Mouse (Mus musculus): Measurements from ENCODE around the gene Cerk.
"Not testable (repeated sequence)": the region's sequence is repeated elsewhere in the genome, so short reads cannot be mapped to it uniquely, and the experiment has no call there.

Cerk gene

DNA sequence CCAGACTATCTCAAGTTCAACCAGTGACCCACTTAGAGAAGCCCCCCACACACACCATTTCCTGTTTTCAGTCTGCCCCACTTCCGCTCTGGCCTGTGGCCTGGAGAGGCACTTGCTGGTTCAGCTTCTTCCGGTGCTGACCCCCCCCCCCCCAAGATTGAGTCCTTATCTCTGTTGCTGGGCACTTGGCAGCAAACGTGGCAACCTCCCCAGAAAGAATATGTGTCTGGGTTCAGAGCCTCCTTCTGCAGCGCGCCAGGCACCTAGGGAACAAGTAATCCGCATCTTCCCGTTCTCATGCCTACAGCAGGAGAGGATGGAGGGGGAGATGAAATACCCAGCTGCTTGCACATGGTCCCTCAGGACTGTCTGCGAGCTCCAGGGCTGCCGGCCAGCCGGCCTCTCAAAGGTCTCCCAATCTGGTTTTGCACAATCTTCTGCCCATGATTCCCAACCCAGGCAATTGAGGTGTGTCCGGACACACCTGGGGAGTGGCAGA is 4.0 kb downstream of the Cerk start:
- no peak for DNase-seq (ENCODE audit: low spot score in 2 of 2)

DNA sequence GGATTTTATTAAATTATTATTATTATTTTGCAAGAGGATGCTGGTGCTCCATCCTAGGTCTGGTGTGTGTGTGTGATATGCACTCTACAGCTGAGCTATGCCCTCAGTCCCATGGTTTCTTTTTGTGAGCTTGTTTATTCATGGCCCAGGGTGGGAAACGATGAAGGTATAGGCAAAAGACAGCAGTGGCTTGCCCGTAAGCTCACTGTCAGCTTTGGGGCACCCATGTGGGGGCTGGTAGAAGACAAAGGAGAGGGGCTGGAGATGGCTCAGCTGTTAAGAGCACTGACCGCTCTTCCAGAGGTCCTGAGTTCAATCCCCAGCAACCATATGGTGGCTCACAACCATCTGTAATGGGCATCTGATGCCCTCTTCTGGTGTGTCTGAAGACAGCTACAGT is 4.6 kb downstream of the Cerk start:
- not testable (repeated sequence) for DNase-seq (ENCODE audit: low spot score in 2 of 2)

DNA sequence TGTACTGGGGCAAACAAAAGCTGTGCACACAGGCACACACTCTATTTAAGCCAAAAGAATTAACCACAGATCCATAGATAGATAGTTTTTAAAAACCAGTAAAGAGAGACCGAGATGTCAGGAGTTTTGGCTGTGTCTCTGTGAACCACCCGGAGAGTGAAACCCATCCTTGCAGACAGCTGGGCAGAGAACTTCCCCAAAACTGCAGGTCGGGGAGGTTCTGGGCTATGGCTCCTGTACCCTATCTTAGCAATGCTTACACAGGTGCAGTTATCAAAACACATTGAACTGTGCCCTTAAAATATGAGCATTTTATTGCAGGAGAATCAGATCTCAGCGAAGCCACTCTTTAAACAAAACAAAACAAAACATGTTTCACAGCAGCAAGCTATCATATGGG is 5.5 kb downstream of the Cerk start:
- DNase-seq (ENCODE audit: low spot score in 2 of 2) = no peak

DNA sequence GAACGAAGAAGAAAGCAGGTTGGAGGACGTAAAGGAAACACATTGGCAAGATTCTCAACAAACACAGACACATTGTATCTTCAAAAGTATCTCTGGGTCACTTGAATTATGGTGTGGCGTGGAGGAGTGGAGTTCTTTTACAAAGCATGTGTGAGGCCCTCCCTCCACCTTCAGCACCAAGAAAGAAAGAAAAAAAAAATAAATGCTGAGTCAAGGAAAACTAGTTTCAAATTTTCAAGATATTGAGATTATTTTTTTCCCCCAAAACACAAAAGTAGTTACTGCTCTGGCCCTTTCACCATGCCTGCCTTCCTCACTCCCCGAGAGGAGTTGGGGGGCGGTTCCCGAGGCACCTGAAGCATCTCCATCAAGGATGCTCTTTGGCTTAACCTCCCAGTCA is 7.3 kb downstream of the Cerk start:
- no peak for DNase-seq (ENCODE audit: low spot score in 2 of 2)

DNA sequence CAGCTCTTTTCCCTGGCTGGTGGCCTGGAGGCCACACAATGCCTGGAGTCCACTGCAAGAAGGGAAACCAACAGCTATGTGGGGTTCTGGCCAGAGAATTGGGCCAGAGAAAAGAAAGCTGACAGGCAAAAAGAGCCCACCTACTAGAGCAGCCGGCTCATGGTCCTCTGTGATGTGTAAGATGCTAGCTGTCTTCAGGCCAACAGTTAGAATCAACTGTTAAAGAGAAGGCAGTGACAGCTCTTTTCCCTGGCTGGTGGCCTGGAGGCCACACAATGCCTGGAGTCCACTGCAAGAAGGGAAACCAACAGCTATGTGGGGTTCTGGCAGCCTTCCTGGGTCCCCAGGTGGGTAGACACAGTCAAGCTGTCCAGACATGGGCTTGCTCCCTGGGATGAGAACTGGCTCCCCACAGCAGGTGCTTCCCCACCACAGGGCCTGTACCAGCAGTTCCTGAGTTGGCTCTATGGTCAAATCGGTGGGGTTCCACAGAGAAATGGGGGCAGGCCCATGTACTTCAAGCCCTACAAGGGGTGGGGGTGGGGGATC is 8.2 kb downstream of the Cerk start:
- not testable (repeated sequence) for DNase-seq (ENCODE audit: low spot score in 2 of 2)

DNA sequence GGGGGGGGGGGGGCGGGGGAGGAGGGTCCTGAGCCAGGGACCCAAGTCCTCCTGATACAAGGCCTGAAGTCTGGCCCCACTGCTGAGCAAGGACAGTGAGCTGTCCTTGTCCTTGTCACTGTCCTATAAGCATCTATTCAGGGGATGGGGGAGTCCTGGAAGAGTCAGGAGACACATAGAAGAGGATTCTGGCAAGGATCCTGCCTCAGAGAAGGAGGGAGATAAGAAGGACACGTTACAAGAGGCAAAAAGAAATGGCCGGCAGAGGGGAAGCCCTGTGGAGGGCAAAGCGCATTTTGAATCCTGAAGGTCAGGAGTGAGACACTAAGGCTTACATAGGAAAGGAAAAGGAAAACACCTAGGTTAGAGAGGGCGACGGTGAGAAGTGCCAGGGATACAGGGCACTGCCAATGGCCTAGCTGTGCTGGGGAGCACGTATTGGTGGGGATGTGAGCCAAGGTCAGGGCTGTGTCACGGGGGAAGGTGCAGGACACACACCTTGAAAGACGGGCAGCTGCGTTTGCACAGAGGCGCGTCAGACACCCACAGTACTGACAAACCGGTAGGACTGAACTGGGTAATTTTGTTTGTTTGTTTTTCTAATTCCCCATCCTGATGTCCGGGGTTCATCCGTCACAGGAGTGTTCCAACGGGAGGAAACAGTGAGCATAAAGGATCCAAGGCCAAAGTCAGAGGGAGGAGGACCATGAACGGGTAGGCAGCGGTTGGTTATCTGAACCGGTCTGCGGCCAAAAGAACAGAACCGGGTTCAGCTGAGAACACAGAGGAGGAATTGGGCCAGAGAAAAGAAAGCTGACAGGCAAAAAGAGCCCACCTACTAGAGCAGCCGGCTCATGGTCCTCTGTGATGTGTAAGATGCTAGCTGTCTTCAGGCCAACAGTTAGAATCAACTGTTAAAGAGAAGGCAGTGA is 8.9 kb downstream of the Cerk start:
- DNase-seq (ENCODE audit: low spot score in 2 of 2) = no peak

DNA sequence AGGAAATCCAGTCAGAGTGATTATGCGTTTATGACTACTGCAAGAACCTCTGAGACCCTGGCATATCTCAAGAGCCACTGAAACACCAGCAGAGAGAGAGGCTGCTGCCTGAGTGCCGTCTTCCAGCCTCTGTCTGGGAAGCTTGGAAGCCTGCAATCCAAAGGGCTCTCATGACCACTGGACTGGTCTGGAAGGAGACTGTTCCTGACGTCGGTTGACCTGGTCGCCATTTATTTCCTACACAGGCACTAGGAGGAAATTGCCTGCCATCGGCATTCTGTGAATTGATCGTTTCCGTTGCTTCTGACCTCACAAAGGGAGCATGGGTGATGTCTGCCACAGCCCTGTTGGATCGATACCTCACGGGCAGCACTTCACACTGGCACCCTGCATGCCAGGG is 9.8 kb downstream of the Cerk start:
- no peak for DNase-seq (ENCODE audit: low spot score in 2 of 2)

DNA sequence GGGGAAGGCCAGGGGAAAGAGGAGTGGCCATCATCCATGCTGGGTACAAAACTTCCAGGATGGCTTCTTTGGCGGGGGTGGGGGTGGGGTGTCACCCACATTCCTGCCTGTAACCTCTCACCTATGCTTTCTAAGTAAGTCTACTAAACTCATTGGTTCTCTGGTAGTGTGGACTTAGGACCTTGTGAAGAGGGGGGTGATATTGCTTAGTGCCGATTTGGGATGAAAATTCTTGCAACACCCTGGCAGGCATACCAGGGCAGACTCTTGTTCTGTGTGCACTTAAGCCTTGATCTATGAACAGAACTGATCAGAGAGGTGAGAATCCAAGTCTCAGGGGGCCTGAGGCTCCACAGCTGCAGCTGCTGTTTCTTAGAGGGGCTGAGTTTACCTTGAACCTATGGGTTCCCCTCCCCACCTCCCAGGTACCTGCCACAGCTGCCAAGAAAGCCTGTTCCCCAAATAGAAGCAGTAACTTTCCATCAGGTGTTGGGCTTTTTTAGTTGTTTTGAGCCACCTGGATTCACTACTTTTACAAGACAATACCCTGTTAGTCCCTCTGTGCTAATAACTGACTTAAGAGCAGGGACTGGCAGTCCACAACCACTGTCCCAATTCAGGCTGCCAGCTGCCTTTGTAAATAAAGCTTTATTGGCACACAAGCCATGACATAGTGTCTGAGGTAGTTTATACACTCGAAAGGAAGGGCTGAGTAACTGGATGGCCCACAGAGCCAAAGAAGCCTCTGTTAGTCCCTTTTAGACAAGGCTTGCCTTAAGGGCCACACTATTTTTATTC is 10.5 kb downstream of the Cerk start:
- DNase-seq (ENCODE audit: low spot score in 2 of 2) = no peak

DNA sequence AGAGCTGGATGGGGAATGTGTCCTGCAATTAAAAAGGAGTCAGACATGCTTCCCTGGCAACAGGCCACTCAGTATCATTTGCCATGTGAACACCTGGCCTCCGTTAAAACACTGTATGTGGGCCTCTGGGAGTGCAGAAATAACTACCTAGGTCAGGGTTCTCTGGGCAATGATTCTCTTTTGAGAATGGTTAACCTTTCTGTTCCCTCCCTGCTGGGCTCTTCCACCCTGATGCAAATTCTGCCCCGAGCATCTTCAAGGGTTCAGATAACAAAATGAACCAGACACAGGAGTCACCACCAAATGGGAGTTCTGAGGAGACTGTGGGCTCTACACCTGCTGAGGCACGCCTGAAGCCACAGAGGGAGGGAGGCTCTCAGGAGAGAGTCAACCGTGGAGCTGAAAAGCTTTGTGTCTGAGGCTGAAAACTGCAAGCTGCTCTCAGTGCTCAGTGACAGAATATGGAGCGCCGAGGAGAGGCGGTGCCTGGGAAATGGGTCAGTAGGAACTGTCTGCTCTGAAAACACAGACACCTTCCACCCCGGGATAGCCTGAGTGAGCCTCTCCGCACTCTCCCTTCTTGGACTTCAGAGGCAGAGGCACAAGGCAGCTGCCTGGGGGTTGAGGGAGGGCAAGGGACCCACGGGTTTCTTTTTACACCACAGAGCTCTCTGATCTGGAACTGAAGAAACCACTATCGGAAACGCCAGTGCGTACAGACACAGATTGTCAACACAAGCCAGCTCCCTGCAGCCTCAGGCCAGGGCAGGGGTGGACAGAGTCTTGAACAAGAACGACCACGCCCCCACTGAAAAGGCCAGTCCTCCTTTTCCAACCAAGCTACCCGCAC is 12.6 kb downstream of the Cerk start:
- DNase-seq (ENCODE audit: low spot score in 2 of 2) = no peak

DNA sequence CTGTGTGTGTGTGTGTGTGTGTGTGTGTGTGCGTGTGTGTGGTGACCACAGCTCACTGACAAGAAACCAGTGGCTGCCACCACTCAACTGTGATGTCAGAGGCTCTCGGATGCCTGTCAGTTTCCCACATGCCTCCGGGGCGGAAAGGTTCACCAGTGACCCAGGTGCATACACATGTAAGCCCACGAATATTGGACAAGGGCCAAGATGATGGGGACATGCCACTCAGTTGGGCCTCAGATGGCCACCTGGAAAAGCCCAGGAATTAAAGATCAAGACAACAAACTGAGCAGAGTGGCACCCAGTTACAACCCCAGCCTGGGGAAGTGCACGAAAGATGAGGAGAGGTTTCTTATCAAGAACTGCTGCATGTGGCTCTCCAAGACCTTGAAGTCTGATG is 13.4 kb downstream of the Cerk start:
- DNase-seq (ENCODE audit: low spot score in 2 of 2) = no peak

DNA sequence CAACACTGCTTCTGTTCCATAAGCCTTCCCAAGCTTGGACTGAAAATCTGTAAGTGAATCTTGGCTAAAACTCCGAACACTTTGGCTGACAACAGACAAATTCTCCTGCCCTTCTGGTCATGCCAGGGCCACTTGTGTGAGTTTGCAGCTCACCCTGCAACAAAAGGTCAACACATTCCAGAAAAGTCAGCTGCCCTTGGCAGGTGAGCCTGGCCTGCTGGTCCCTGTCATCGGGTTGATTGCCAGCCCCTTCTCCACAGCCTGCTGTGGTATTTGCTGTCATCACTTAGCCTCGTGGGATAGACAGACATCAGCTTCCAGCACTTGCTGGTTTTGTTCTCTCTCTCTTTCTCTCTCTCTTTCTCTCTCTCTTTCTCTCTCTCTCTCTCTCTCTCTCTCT is 13.8 kb downstream of the Cerk start:
- no peak for DNase-seq (ENCODE audit: low spot score in 2 of 2)

DNA sequence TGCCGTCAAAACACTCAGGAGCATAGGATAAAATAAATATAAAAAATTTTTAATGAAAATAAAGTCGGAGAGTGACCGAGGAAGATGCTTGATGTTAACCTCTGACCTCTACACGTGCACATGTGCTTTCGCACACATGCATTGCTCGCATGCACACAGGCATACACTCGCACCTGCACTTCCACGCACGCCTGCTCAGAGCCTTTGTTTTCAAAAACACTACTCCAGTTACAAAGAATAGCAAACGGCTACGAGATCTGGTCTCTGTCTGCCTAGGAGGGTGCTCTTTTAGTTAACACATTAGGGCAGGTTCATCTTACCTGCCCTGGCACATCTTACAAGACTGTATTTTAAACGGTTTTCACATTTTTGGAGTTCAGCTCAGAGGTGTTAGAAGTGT is 14.6 kb downstream of the Cerk start:
- DNase-seq (ENCODE audit: low spot score in 2 of 2) = no peak

DNA sequence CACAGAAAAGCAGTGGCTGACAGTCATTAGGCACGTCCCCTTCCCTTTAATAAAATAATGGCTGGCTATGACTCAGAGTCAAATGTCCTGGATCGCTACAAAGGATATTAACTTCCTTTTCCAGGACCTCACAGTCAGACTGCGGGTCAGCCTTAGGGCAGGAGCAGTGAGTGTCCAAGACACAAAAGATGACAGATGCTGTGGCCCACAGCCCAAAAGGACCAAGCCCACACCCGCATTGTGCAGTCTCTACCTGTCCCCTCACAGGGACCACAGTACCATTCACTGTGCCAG is 16.2 kb downstream of the Cerk start:
- DNase-seq (ENCODE audit: low spot score in 2 of 2) = no peak

DNA sequence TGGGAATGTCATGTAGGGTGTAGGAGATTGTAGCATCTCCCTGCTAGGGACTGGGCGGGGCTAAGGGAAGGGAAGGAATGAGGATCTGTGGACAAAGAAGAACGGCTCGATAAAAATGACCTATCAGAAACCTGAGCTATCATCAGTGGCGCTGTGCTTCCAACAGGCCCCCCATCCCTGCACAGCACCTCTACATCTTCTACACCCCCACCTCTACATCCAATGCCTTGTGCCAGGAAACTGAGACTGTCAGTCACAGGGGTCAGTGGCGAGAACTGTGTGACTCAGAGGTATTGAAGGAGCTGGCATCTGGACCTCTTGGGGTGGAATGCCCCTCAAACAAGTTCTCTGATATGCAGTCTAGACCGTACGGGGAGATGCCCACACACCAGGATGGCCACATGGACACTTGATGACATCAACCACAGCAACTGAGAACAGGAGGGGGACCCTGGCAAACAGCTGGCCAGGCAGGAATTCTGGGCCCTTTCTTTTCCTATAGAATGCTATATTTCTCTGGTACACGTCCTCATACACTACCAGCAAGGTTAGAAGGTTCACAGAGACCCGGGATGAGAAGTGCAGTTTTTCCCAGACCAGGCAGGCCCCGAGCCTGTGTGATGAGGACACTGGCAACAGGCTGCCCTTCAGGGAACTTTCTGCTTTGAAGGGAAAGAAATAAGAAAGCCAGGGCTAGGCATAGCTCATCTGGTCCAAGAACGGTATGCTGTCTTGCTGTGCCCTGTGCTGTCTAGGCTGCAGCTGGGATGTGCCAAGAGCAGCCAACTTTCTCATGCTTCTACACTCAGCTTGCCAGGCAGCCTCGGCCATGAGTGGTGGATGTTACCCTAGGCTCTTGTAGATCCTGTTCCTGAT is 16.8 kb downstream of the Cerk start:
- no peak for DNase-seq (ENCODE audit: low spot score in 2 of 2)

DNA sequence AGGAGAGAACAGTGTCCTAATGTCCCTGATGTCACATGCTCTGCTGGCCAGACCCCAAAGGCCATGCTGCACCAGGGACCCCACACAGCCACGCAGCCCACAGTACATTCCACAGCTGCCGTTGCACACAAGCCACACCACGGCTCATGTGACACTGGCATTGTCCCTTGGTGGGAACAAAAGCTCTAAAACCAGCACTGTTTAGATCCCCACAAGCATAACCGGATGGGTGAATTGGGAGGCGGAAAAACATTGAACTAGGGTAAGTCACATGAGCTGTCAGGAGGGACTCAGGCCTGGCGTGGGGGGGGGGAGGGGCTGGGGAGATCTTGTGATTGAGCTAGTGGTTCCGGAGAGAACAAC is 17.5 kb downstream of the Cerk start:
- no peak for DNase-seq (ENCODE audit: low spot score in 2 of 2)

DNA sequence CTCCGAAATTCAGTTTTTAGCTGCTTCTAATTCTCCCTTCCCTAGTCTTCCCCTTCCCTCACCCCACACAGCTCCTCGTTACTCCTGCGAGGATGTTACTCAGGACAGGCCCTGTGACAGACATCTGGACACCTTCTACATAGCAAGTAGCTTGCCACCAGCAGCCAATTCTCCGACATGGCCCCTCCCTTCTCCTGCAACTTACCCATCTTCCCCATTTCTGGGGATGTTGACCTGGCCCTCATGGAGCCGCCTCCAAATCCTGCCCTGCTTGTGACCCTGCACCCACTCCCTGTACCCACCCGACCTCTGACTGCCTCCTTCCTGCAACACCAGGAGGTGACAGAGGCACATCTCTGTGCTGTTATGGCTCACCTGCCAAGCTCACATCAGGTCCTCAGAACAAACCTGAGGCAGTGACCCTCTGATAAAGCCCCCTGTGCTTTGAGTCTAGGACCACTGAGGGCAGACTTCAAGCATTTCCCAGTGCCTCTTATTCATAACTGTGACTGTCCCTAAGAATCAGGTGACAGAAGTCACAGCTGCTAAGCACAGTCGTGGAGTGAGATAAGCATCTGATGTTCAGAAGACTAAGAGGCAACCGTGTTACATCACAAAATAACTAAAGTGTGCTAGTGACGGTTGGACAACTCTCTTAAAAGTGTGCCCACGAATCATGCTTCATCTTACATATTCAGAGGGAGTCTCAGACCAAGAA is 18.0 kb downstream of the Cerk start:
- no peak for DNase-seq (ENCODE audit: low spot score in 2 of 2)

DNA sequence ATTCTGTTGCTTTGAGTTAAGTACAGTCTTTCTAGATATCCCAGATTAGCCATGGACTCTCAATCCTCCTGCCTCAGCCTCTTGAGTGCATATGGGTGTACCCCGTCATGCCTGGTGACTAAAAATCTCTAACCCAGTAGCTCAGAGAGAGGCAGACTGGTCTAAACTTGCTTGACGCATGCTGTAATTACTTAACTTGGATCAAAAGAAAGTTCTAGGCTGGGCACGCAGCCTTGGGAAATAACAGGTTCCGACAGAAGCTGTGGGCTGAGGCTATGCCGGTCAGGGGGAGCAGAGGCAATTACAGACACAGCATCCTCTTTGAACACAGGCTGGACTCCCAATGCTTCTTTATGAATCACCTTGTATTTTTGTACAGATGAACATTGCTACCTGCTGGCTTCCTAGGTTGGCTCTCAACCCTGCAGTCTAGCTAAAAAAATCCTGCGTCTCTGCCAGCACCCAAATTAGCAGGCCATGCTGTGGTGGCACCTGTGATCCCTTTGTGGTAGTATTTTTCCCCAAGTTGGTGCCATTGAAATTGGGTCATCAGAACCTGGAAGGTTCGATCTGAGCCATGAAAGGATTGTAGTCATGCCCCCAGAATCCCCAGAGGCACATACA is 18.8 kb downstream of the Cerk start:
- DNase-seq (ENCODE audit: low spot score in 2 of 2) = no peak

DNA sequence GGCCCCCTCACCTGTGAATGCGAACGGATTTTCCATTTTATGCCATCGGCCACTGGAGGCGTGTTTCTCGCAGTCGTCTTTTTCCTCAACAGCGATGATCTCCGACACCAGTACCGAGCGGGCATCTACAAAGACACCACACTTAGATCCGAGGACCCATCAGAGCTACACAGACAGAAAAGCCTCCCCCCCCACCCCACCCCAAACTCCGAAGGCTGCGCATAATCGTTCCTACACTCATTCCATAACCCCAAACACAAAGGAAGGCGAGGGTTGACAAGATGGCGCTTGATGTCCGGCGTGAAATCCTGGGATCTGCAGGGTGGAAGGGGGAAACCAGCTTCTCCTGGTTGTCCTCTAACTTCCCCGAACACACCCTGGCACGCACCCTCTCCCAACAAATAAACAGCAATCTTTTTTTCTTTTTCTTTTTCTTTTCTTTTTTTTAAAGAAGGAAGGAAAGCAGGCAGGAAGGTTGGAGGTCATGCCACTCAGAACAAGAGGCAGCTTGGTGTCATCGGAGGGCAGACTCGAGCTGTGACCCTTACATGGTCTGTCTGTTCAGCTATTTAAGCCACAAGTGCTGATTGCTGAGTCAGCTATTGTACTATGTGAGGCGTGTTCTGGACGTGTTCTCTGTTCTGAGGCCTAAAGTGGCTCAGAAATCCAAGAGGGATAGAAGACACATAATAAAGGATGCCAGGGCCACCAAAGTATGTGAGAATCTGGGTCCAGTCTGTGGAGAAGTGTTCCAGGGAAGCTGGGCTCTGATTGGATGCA is 19.9 kb downstream of the Cerk start:
- DNase-seq (ENCODE audit: low spot score in 2 of 2) = no peak
